Mouse (Mus musculus) brain, adult 2 months (tissue): ENCODE data around the gene Trim38.

Experiments used
- DNase-seq: peaks from one replicate; pipeline ENCODE4 v3.0.0; 2011; ENCODE audit warnings: low read depth, low spot score

The Trim38 gene

GRCm38 (mm10) chr13:23834836-23835235 is 65.1 kb downstream of the Trim38 start:
- no peak for DNase-seq

GRCm38 (mm10) chr13:23836630-23837029 is 66.9 kb downstream of the Trim38 start:
- no peak for DNase-seq

GRCm38 (mm10) chr13:23839308-23839707 is 69.6 kb downstream of the Trim38 start, which contains the start of gene Slc17a3:
Gene Slc17a3 (plus strand): TSS chr13:23839434.
- no peak for DNase-seq
